ENCODE assay signal across 8 mouse cellular contexts in the genomic region with DNA sequence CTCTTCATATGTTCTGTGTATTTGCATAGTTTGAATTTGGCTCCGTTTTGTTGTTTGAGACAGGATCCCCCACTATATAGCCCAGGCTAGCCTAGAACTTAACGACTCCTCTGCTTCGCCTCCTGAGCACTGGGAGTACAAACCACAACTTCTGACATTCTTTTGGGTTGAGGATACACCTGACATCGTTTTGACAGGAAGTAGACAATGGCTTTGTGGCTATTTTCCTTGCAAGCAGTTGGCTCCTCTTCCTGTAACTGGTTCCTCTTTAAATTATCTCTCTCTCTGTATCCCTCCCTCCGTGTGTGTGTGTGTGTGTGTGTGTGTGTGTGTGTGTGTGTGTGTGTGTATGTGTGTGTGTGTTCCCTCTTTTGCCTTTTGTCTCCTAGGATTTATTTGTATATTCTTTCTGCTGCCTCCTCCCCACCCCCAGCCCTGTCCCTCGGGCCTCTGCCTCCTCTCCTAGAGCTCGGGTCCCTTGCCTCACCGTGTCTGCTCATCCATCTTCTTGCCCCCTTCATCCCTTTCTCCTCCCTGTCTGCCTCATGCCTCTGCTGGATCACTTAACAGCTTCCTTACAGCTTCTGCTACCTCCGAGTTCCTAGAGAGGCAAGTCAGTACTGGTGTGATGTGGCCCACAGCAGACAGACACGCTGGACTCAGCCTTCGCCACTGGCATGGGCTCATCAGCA. TPM values are rescaled to one million over a fixed set of nuclear protein-coding genes. Genes with fewer than 3 reads are reported as not detected.
A peak's percentile ranks its signal among the peaks of the same experiment; 100 is the strongest.
DNase-seq lines count a peak whose midpoint lies in the region; ATAC-seq and TF ChIP-seq lines count a peak whose summit lies in the region.

No protein-coding gene starts in this region.

- 38% methylated on average over 10 of the region's 11 CpGs for WGBS in embryonic facial prominence, embryonic 15.5 days
- 15% methylated on average over 11 of the region's 11 CpGs for WGBS in liver, embryonic 16.5 days (ENCODE audit: insufficient replicate concordance)

- H3K27me3 ChIP-seq in embryonic facial prominence, embryonic 15.5 days = no peaks in the 10 kb centered on the region
- no peaks in the 10 kb centered on the region for H3K27me3 ChIP-seq in liver, embryonic 16.5 days (ENCODE audit: control insufficient read depth, insufficient read depth, low read depth, low read length)

- no peaks in the 10 kb centered on the region for H3K9me3 ChIP-seq in embryonic facial prominence, embryonic 15.5 days (replicated peaks)
- no peaks in the 10 kb centered on the region for H3K9me3 ChIP-seq in liver, embryonic 16.5 days (replicated peaks; ENCODE audit: control insufficient read depth, low read length)

- no peak overlapping the region for H3K4me3 ChIP-seq in gastrocnemius, adult 2 months
- no peak overlapping the region for H3K4me3 ChIP-seq in embryonic facial prominence, embryonic 15.5 days (replicated peaks)
- no peak overlapping the region for H3K4me3 ChIP-seq in liver, embryonic 16.5 days (ENCODE audit: low read depth, low read length)

- peak overlapping the region; percentile 57 for H3K27ac ChIP-seq in gastrocnemius, adult 2 months
- H3K27ac ChIP-seq in embryonic facial prominence, embryonic 15.5 days (replicated peaks) = peak overlapping the region; percentile 73
- H3K27ac ChIP-seq in liver, embryonic 16.5 days (ENCODE audit: low read length) = peak overlapping the region; percentile 51

- no peak overlapping the region for H3K9ac ChIP-seq in embryonic facial prominence, embryonic 15.5 days
- no peak overlapping the region for H3K9ac ChIP-seq in liver, embryonic 16.5 days (ENCODE audit: low read depth, low read length)

- no peak for DNase-seq in gastrocnemius, adult 2 months
- no peak for DNase-seq in gastrocnemius, postnatal 14 days
- DNase-seq in A20 (ENCODE audit: low read depth, low spot score) = peak; percentile 38
- DNase-seq in frontal cortex, postnatal 10 days (ENCODE audit: low spot score in 2 of 2) = no peak
- no peak for DNase-seq in adrenal gland, postnatal 10 days
- no peak for DNase-seq in spleen, adult 18-20 months

- H3K4me2 ChIP-seq in embryonic facial prominence, embryonic 15.5 days (replicated peaks) = no peak overlapping the region
- no peak overlapping the region for H3K4me2 ChIP-seq in liver, embryonic 16.5 days (ENCODE audit: low read depth, low read length)

- TF ChIP-seq CTCF in gastrocnemius, adult 2 months (IDR thresholded peaks at IDR 0.05) = no peak

- ATAC-seq in embryonic facial prominence, embryonic 15.5 days (ENCODE audit: insufficient number of reproducible peaks, low FRiP score, low TSS enrichment, low read depth) = no peak
- ATAC-seq in liver, embryonic 16.5 days (ENCODE audit: low read depth) = no peak; the same call in 1 of the 2 replicates

- no peaks in the 10 kb centered on the region for H3K36me3 ChIP-seq in embryonic facial prominence, embryonic 15.5 days
- no peaks in the 10 kb centered on the region for H3K36me3 ChIP-seq in liver, embryonic 16.5 days (ENCODE audit: control insufficient read depth, insufficient read depth)

- peaks cover 72% of the 10 kb centered on the region for H3K4me1 ChIP-seq in embryonic facial prominence, embryonic 15.5 days
- H3K4me1 ChIP-seq in liver, embryonic 16.5 days (ENCODE audit: control insufficient read depth, low read depth, low read length) = peaks cover 15% of the 10 kb centered on the region

- intact Hi-C loops in gastrocnemius, adult 2 months (cut with DNase I) = no loop called here
- intact Hi-C loops in gastrocnemius, postnatal 14 days (cut with DNase I; ENCODE audit: low total_unique reads) = no loop called here

RNA-seq across cellular contexts. Expression of a gene that starts 53.5 kb away (rescaled TPM):
- total RNA-seq in gastrocnemius, adult 2 months (2021) = 1 to 10 TPM; 7.5 to 7.7 TPM
- total RNA-seq in gastrocnemius, postnatal 14 days (2021) = 10 to 100 TPM in 1 of 2 experiments, 1 to 10 TPM in 1; 8.7 to 12.4 TPM
- polyA plus RNA-seq in embryonic facial prominence, embryonic 15.5 days (2015; fragmentation: Nextera tagmentation; extraction: Ambion mirVana) = 40.0 and 42.9 TPM in 2 replicates
- 15.0 and 16.6 TPM in 2 replicates for polyA plus RNA-seq in liver, embryonic 16.5 days (2015; fragmentation: Nextera tagmentation; extraction: Ambion mirVana)
- total RNA-seq in adrenal gland, postnatal 10 days (2021) = 10 to 100 TPM; 27.4 to 31.3 TPM
